Mouse (Mus musculus): ENCODE results near the gene Spa17.

DNA sequence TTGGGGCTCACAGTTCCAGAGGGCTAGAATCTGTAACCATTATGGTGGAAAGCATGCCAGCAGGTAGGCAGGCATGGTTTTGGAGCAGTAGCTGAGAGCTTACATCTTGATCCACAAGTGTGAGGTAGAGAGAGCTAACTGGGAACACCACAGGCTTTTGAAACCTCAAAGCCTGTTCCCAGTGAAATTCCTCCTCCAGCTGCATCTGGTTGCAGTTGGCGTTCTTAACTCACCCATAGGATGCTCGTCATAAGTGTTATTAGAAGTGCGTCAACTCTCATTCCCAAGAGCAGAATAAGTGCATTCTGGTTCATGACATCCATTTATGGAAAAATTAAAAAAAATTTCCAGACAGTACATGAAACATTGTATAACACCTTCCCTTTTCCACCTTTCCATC, 19.8 kb downstream of the Spa17 start:
- TF ChIP-seq EP300 (IDR thresholded peaks at IDR 0.05; ENCODE audit: low read depth) = no peak
- no peak for TF ChIP-seq CTCF (IDR thresholded peaks at IDR 0.05; ENCODE audit: low read depth)
